Mouse (Mus musculus): ENCODE results near the gene Hoxb5. TPM values are rescaled to one million over a fixed set of nuclear protein-coding genes. Genes with fewer than 3 reads are reported as not detected.

The Hoxb5 gene
- polyA plus RNA-seq, 1 experiment from 2014 or later: 0.09 TPM

- Histone ChIP-seq H3K9me3 (no peaks in the 10 kb centered on the region), H3K9ac (no peak overlapping the region), H3K4me2 (no peak overlapping the region), H3K4me1 (peaks cover 4% of the 10 kb centered on the region), H3K4me3 (no peak overlapping the region), H3K36me3 (replicated peaks) (no peaks in the 10 kb centered on the region), H3K27me3 (replicated peaks) (peaks cover 89% of the 10 kb centered on the region), H3K27ac (no peak overlapping the region)
- 9% methylated on average over 2 of the region's 2 CpGs for WGBS
- no peak for ATAC-seq (replicated peaks)
Measured at GRCm38 (mm10) chr11:96350791-96351190, 47.7 kb downstream of the Hoxb5 start.

- no peaks in the 10 kb centered on the region for H3K36me3 ChIP-seq (replicated peaks)
- no peak for ATAC-seq (replicated peaks)
- no peak overlapping the region for H3K9ac ChIP-seq
- H3K27me3 ChIP-seq (replicated peaks): peaks cover 89% of the 10 kb centered on the region
- WGBS: 1% methylated on average over 11 of the region's 11 CpGs
- no peak overlapping the region for H3K4me3 ChIP-seq
- H3K9me3 ChIP-seq: no peaks in the 10 kb centered on the region
- peaks cover 4% of the 10 kb centered on the region; the same call in 1 of the 2 replicates for H3K4me1 ChIP-seq
- H3K27ac ChIP-seq: no peak overlapping the region
- no peak overlapping the region for H3K4me2 ChIP-seq
Measured at GRCm38 (mm10) chr11:96351312-96351711, 48.2 kb downstream of the Hoxb5 start.

- 1% methylated on average over 22 of the region's 22 CpGs for WGBS
- Histone ChIP-seq H3K36me3 (replicated peaks) (no peaks in the 10 kb centered on the region), H3K9ac (no peak overlapping the region), H3K4me3 (no peak overlapping the region), H3K27ac (no peak overlapping the region), H3K4me2 (no peak overlapping the region), H3K4me1 (peaks cover 4% of the 10 kb centered on the region; the same call in 1 of the 2 replicates), H3K27me3 (replicated peaks) (peaks cover 89% of the 10 kb centered on the region), H3K9me3 (no peaks in the 10 kb centered on the region)
- ATAC-seq (replicated peaks): no peak
Measured at GRCm38 (mm10) chr11:96351831-96352230, 48.7 kb downstream of the Hoxb5 start.

- no peak overlapping the region for H3K9ac ChIP-seq
- no peak overlapping the region for H3K4me2 ChIP-seq
- peaks cover 92% of the 10 kb centered on the region for H3K27me3 ChIP-seq (replicated peaks)
- no peak overlapping the region for H3K4me3 ChIP-seq
- H3K4me1 ChIP-seq: peaks cover 4% of the 10 kb centered on the region; the same call in 1 of the 2 replicates
- no peak for ATAC-seq (replicated peaks)
- H3K9me3 ChIP-seq: no peaks in the 10 kb centered on the region
- no peaks in the 10 kb centered on the region for H3K36me3 ChIP-seq (replicated peaks)
- under 1% methylated on average over 75 of the region's 75 CpGs for WGBS
- no peak overlapping the region for H3K27ac ChIP-seq
Measured at GRCm38 (mm10) chr11:96352691-96353521, 49.8 kb downstream of the Hoxb5 start.

DNA sequence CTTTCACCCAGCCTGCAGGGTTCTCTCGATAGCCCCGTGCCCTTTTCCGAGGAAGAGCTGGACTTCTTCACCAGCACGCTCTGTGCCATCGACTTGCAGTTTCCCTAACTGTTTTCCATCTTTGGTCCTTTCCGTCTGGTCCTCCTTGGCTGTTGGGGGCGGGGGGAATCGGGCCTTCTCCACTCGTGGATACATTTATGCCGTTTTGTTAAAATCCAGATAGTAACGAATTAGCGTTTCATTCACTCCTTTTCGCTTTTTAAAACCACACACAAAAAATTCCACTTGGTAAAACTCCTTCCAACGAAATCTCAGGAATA lies 50.3 kb downstream of the Hoxb5 start:
- Histone ChIP-seq H3K36me3 (replicated peaks) (no peaks in the 10 kb centered on the region), H3K4me3 (no peak overlapping the region), H3K4me1 (peaks cover 4% of the 10 kb centered on the region; the same call in 1 of the 2 replicates), H3K27ac (no peak overlapping the region), H3K9me3 (no peaks in the 10 kb centered on the region), H3K9ac (no peak overlapping the region), H3K4me2 (no peak overlapping the region), H3K27me3 (replicated peaks) (peaks cover 92% of the 10 kb centered on the region)
- no peak for ATAC-seq (replicated peaks)
- WGBS: 2% methylated on average over 14 of the region's 14 CpGs

GRCm38 (mm10) chr11:96353939-96354338 lies 50.8 kb downstream of the Hoxb5 start:
- H3K36me3 ChIP-seq (replicated peaks): no peaks in the 10 kb centered on the region
- no peak for ATAC-seq (replicated peaks)
- H3K4me3 ChIP-seq: no peak overlapping the region
- H3K4me1 ChIP-seq: peaks cover 4% of the 10 kb centered on the region; the same call in 1 of the 2 replicates
- H3K27me3 ChIP-seq (replicated peaks): peaks cover 91% of the 10 kb centered on the region
- WGBS: 5% methylated on average over 8 of the region's 8 CpGs
- no peak overlapping the region for H3K4me2 ChIP-seq
- no peak overlapping the region for H3K27ac ChIP-seq
- no peak overlapping the region for H3K9ac ChIP-seq
- no peaks in the 10 kb centered on the region for H3K9me3 ChIP-seq

DNA sequence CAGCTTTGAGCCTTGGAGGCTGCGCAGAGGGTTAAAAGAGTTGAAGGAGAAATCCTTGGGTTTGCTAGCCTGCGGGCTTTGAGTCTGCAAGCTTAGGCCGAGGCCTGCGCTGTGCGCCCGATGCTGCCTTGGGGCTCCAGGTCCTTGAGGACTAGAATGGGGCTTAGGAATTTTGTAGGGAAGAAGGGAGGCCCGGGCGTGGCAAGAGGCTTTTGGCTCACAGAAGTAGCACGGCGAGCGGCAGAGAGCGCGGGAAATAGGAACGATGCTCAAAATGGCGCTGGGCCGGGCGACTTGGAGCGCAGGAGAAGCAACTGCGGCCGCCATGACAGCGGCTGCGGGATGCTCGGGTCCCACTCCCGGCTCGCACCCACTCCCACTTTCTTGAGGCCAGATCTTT lies 51.2 kb downstream of the Hoxb5 start:
- no peaks in the 10 kb centered on the region for H3K36me3 ChIP-seq (replicated peaks)
- H3K9ac ChIP-seq: no peak overlapping the region
- H3K27ac ChIP-seq: no peak overlapping the region
- WGBS: under 1% methylated on average over 25 of the region's 25 CpGs
- H3K4me1 ChIP-seq: peaks cover 4% of the 10 kb centered on the region; the same call in 1 of the 2 replicates
- no peaks in the 10 kb centered on the region for H3K9me3 ChIP-seq
- H3K4me2 ChIP-seq: no peak overlapping the region
- no peak for ATAC-seq (replicated peaks)
- no peak overlapping the region for H3K4me3 ChIP-seq
- H3K27me3 ChIP-seq (replicated peaks): peaks cover 90% of the 10 kb centered on the region

GRCm38 (mm10) chr11:96354801-96355311 lies 51.7 kb downstream of the Hoxb5 start:
- ATAC-seq (replicated peaks): no peak
- no peak overlapping the region for H3K9ac ChIP-seq
- peaks cover 90% of the 10 kb centered on the region for H3K27me3 ChIP-seq (replicated peaks)
- WGBS: 2% methylated on average over 9 of the region's 9 CpGs
- peaks cover 4% of the 10 kb centered on the region; the same call in 1 of the 2 replicates for H3K4me1 ChIP-seq
- H3K4me3 ChIP-seq: no peak overlapping the region
- no peaks in the 10 kb centered on the region for H3K9me3 ChIP-seq
- no peak overlapping the region for H3K4me2 ChIP-seq
- H3K27ac ChIP-seq: no peak overlapping the region
- H3K36me3 ChIP-seq (replicated peaks): no peaks in the 10 kb centered on the region

MicroRNAs encoded within 50 kb of the gene (microRNA counts, 519-probe panel; counts per million panel counts)
- microRNA mmu-miR-10a (2,101 counts per million, percentile 22 among the panel's probes with 10 or more counts), microRNA mmu-miR-196a (not detected)

Small RNA genes within 50 kb of the gene (microRNA-seq; reads per million reads assigned to microRNA genes)
- gene Mir10a (970 reads per million, percentile 80 among the genes with 10 or more reads in this experiment), gene Mir196a-1 (not detected)

Other genes with a start within 250 kb of the Hoxb5 start
- 41.4 and 44.0 TPM in 2 replicates for gene Ube2z, start 237.9 kb upstream of the Hoxb5 start, polyA plus RNA-seq (2015; fragmentation: Nextera tagmentation; extraction: Ambion mirVana)
- gene Atp5g1, start 227.7 kb upstream of the Hoxb5 start, polyA plus RNA-seq (2015; fragmentation: Nextera tagmentation; extraction: Ambion mirVana): 546 and 607 TPM in 2 replicates
- not detected in 2 replicates for gene Calcoco2, start 191.4 kb upstream of the Hoxb5 start, polyA plus RNA-seq (2015; fragmentation: Nextera tagmentation; extraction: Ambion mirVana)
- 0.14 and 0.26 TPM in 2 replicates for gene Ttll6, start 169.6 kb upstream of the Hoxb5 start, polyA plus RNA-seq (2015; fragmentation: Nextera tagmentation; extraction: Ambion mirVana)
- not detected in 2 replicates for gene Hoxb13, start 109.0 kb upstream of the Hoxb5 start, polyA plus RNA-seq (2015; fragmentation: Nextera tagmentation; extraction: Ambion mirVana)
- gene Hoxb9, start 31.9 kb upstream of the Hoxb5 start, polyA plus RNA-seq (2015; fragmentation: Nextera tagmentation; extraction: Ambion mirVana): not detected in 2 replicates
- not detected in 2 replicates for gene Hoxb8, start 21.4 kb upstream of the Hoxb5 start, polyA plus RNA-seq (2015; fragmentation: Nextera tagmentation; extraction: Ambion mirVana)
- not detected in 2 replicates for gene Hoxb7, start 16.7 kb upstream of the Hoxb5 start, polyA plus RNA-seq (2015; fragmentation: Nextera tagmentation; extraction: Ambion mirVana)
- 0.13 and 0.34 TPM in 2 replicates for gene Hoxb6, start 10.9 kb upstream of the Hoxb5 start, polyA plus RNA-seq (2015; fragmentation: Nextera tagmentation; extraction: Ambion mirVana)
- not detected in 2 replicates for gene Hoxb4, start 14.9 kb downstream of the Hoxb5 start, polyA plus RNA-seq (2015; fragmentation: Nextera tagmentation; extraction: Ambion mirVana)
- gene Hoxb3, start 20.0 kb downstream of the Hoxb5 start, polyA plus RNA-seq (2015; fragmentation: Nextera tagmentation; extraction: Ambion mirVana): 0.15 TPM in 1 of 2 replicates, not detected in the other
- 0.17 and 0.32 TPM in 2 replicates for gene Hoxb2, start 47.2 kb downstream of the Hoxb5 start, polyA plus RNA-seq (2015; fragmentation: Nextera tagmentation; extraction: Ambion mirVana)
- gene Hoxb1, start 62.4 kb downstream of the Hoxb5 start, polyA plus RNA-seq (2015; fragmentation: Nextera tagmentation; extraction: Ambion mirVana): not detected in 2 replicates
- gene Skap1, start 161.3 kb downstream of the Hoxb5 start, polyA plus RNA-seq (2015; fragmentation: Nextera tagmentation; extraction: Ambion mirVana): 3.0 and 3.8 TPM in 2 replicates

Measured in midbrain, embryonic 15.5 days (tissue).